ENCODE assay signal across 26 mouse cellular contexts in genomic region chr4:55250334-55250733, GRCm38 (mm10).
"Had no signal": no experiment of that assay in that cellular context is flagged by ENCODE, and none has a peak within 500 bp of the region (broad histone marks: within the 10 kb centered on the region; RNA-seq: fewer than 3 reads in every experiment).

No protein-coding gene starts in this region.

- H3K4me2 ChIP-seq: heart, embryonic 12.5 days; hindbrain, embryonic 12.5 days; hindbrain, embryonic 14.5 days; intestine, embryonic 15.5 days; limb, embryonic 13.5 days; limb, embryonic 15.5 days; liver, embryonic 12.5 days had no signal

- H3K4me3 ChIP-seq: gastrocnemius, adult 2 months; heart, embryonic 10.5 days; heart, embryonic 12.5 days; hindbrain, embryonic 10.5 days; hindbrain, embryonic 12.5 days; intestine, embryonic 15.5 days; limb, embryonic 13.5 days; limb, embryonic 15.5 days; liver, embryonic 12.5 days had no signal

- H3K27ac ChIP-seq: gastrocnemius, adult 2 months; heart, embryonic 10.5 days; hindbrain, embryonic 10.5 days; hindbrain, embryonic 12.5 days; hindbrain, embryonic 14.5 days; intestine, embryonic 15.5 days; kidney, postnatal 0 days; limb, embryonic 13.5 days; limb, embryonic 15.5 days; liver, embryonic 12.5 days had no signal

- H3K9me3 ChIP-seq: heart, embryonic 10.5 days; heart, embryonic 12.5 days; hindbrain, embryonic 10.5 days; hindbrain, embryonic 12.5 days; intestine, embryonic 15.5 days; limb, embryonic 13.5 days; limb, embryonic 15.5 days; liver, embryonic 12.5 days had no signal

- H3K36me3 ChIP-seq: heart, embryonic 10.5 days; heart, embryonic 12.5 days; hindbrain, embryonic 10.5 days; hindbrain, embryonic 12.5 days; intestine, embryonic 15.5 days; limb, embryonic 13.5 days; limb, embryonic 15.5 days; liver, embryonic 12.5 days had no signal

- H3K9ac ChIP-seq: heart, embryonic 12.5 days; hindbrain, embryonic 12.5 days; hindbrain, embryonic 14.5 days; intestine, embryonic 15.5 days; limb, embryonic 13.5 days; limb, embryonic 15.5 days; liver, embryonic 12.5 days had no signal

- DNase-seq: gastrocnemius, adult 2 months; gastrocnemius, postnatal 10 days; gastrocnemius, postnatal 25 days; heart, adult 18-20 months; heart, postnatal 10 days; heart, postnatal 4 days; kidney, adult 18-20 months; kidney, adult 8-10 months; kidney, postnatal 14 days; kidney, postnatal 36 days; layer of hippocampus, adult 9-11 months; layer of hippocampus, postnatal 36 days; left cerebral cortex, postnatal 4 days had no signal

- H3K27me3 ChIP-seq: heart, embryonic 12.5 days; intestine, embryonic 15.5 days; limb, embryonic 13.5 days; limb, embryonic 15.5 days; liver, embryonic 12.5 days had no signal

- ATAC-seq: hindbrain, embryonic 16.5 days; inflammation-experienced regulatory T-cells, adult 6 months; intestine, embryonic 15.5 days; intestine, postnatal 0 days; liver, embryonic 12.5 days had no signal

- H3K4me1 ChIP-seq: heart, embryonic 10.5 days; heart, embryonic 12.5 days; intestine, embryonic 15.5 days; limb, embryonic 13.5 days; limb, embryonic 15.5 days; liver, embryonic 12.5 days had no signal
